Mouse (Mus musculus): ENCODE measurements around the gene Mllt1.

GRCm38 (mm10) chr17:56934545-56935330, 477 bp downstream of the Mllt1 start:
- TF ChIP-seq POLR2A (IDR thresholded peaks at IDR 0.05; ENCODE audit: insufficient read length, low read depth) (no peak), USF1 (IDR thresholded peaks at IDR 0.05; ENCODE audit: low read depth) (no peak), E2F4 (IDR thresholded peaks at IDR 0.05; ENCODE audit: insufficient read depth) (no peak), MAX (IDR thresholded peaks at IDR 0.05; ENCODE audit: low read depth) (no peak), POLR2AphosphoS2 (IDR thresholded peaks at IDR 0.05; ENCODE audit: insufficient read length, low read depth) (no peak), MYOD1 (IDR thresholded peaks at IDR 0.05; ENCODE audit: control insufficient read depth in 1 of 3, insufficient read length in 2 of 3, low read depth in 2 of 3) (no peak), TCF12 (IDR thresholded peaks at IDR 0.05; ENCODE audit: insufficient read depth, poor library complexity, severe bottlenecking) (no peak), TCF3 (IDR thresholded peaks at IDR 0.05; ENCODE audit: insufficient read length, low read depth) (no peak), MYOG (IDR thresholded peaks at IDR 0.05; ENCODE audit: control insufficient read depth in 1 of 3, insufficient read depth in 1 of 3, insufficient read length in 2 of 3, low read depth in 2 of 3) (no peak), CEBPB (IDR thresholded peaks at IDR 0.05; ENCODE audit: insufficient read depth, poor library complexity, severe bottlenecking) (no peak)
